Mouse (Mus musculus): ENCODE measurements around the gene Fat1.

GRCm38 (mm10) chr8:45011774-45012173 lies 76.5 kb downstream of the Fat1 start:
- no peak for TF ChIP-seq CTCF (IDR thresholded peaks at IDR 0.05; ENCODE audit: low read depth, low read length)
- no peak for TF ChIP-seq POLR2A (IDR thresholded peaks at IDR 0.05; ENCODE audit: borderline replicate concordance, low read depth, low read length)
